Mouse (Mus musculus): ENCODE data around the gene D10Wsu102e. TPM values are rescaled to one million over a fixed set of nuclear protein-coding genes. Genes with fewer than 3 reads are reported as not detected.

The D10Wsu102e gene
- polyA plus RNA-seq, 1 experiment, result 8.9 TPM

DNA sequence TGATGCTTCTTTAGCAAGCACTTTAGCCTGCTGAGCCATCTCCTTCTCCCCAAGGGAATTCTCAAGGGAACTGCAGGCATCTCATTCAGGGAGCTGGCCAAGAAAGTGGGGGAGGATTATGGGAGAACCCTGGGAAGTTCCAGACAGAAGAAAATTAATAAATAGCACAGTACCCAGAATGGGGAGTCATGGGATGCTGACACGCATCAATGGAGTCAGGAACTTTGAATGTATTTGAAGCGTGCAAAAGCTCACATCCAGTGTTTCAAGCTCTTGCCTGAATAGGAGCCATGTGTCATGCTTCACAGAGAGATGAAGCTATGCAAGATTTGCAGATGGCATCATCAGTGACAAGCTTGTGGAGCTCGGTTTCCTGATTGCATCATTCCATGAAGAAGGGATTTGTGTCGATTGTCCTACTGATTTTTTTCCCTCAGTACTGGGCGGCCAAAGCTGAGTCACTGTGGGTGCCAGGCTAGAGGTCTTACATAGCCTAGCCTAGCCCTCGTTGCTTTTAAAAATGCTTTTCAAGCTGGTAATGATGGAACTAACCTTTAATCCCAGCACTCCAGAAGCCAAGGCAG lies 170.5 kb downstream of the D10Wsu102e start:
- H3K36me3 ChIP-seq (ENCODE audit: control insufficient read depth, insufficient read depth, low read length, poor library complexity, severe bottlenecking), result no peaks in the 10 kb centered on the region
- no peak for TF ChIP-seq CTCF (IDR thresholded peaks at IDR 0.05; ENCODE audit: low read depth, low read length)
- TF ChIP-seq EP300 (IDR thresholded peaks at IDR 0.05; ENCODE audit: insufficient read depth, low read depth, low read length), result no peak
- no peak for TF ChIP-seq POLR2A (IDR thresholded peaks at IDR 0.05; ENCODE audit: insufficient read depth, low read length)

DNA sequence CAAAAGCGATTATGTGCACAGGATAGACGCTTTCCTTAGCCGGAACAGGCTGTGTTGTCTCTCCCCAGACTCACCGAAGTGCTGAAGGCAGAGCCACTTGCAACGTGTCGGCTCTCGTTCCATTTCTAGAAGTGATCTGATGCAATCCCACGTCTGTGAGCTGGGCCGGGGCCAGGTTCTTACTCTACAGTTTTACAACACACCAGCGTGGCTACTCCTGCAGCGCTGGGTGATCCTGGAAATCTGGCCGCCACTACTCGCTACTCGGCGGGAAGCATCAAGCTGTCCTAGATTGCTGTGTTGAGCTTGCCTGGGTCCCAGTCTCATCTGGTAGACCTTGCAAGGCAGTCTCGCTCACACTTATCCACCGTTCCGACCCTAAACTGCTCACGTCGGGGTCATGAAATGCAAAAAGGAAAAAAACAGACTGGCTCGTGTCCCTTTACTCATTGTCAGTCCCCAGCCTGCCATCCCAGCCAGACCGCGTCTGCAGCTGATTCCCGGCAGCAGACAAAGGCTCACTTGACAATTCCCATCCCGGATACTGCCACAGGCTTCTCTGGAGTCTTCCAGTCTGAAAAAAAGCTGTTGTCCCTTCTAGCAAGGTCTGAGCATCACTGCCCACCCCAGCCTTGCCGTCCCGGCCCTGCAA lies 173.4 kb downstream of the D10Wsu102e start:
- TF ChIP-seq CTCF (IDR thresholded peaks at IDR 0.05; ENCODE audit: low read depth, low read length), result no peak
- TF ChIP-seq POLR2A (IDR thresholded peaks at IDR 0.05; ENCODE audit: insufficient read depth, low read length), result no peak
- TF ChIP-seq EP300 (IDR thresholded peaks at IDR 0.05; ENCODE audit: insufficient read depth, low read depth, low read length), result no peak
- Histone ChIP-seq H3K9me3 (replicated peaks; ENCODE audit: control insufficient read depth, insufficient read depth, low read length, poor library complexity, severe bottlenecking) (no peaks in the 10 kb centered on the region), H3K27ac (ENCODE audit: insufficient read depth, low read length) (no peak overlapping the region), H3K36me3 (ENCODE audit: control insufficient read depth, insufficient read depth, low read length, poor library complexity, severe bottlenecking) (no peaks in the 10 kb centered on the region), H3K27me3 (ENCODE audit: control insufficient read depth, insufficient read depth, low read length, poor library complexity, severe bottlenecking) (no peaks in the 10 kb centered on the region), H3K4me1 (ENCODE audit: control insufficient read depth, insufficient read depth, low read length) (no peaks in the 10 kb centered on the region), H3K4me3 (ENCODE audit: low read depth, low read length) (peak overlapping the region; percentile 72), H3K9ac (ENCODE audit: low read depth, poor library complexity, severe bottlenecking) (0 out of 2 replicates have a peak overlapping the region, but pooled peaks have one; percentile 4)

More for the DNA sequence above, 170.5 kb downstream of the D10Wsu102e start:
- Histone ChIP-seq H3K9ac (ENCODE audit: low read depth, poor library complexity, severe bottlenecking) (no peak overlapping the region), H3K4me3 (ENCODE audit: low read depth, low read length) (no peak overlapping the region), H3K4me1 (ENCODE audit: control insufficient read depth, insufficient read depth, low read length) (no peaks in the 10 kb centered on the region), H3K27me3 (ENCODE audit: control insufficient read depth, insufficient read depth, low read length, poor library complexity, severe bottlenecking) (no peaks in the 10 kb centered on the region), H3K27ac (ENCODE audit: insufficient read depth, low read length) (no peak overlapping the region), H3K9me3 (replicated peaks; ENCODE audit: control insufficient read depth, insufficient read depth, low read length, poor library complexity, severe bottlenecking) (no peaks in the 10 kb centered on the region)

DNA sequence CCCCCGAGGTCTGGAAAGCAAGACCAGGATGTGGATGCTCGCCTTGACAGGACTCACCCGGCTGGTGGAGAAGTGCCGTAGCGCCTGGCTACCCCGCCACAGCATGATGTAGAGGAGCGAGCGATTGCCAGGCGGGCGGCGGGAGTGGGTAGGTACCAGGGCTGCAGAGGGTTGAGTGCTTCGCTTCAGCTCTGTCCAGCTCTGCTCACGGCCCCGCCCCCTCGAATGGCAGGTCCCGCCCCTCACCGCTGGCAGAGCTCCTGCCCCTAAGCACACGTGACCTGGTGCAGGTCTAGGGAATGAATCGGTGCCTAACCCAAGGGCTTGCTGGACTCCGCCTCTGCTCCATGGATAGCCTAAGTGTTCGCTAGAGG lies 173.9 kb downstream of the D10Wsu102e start, which contains the start of gene Aldh1l2:
Gene Aldh1l2, minus strand, starts transcription at position 231 of the 374 bp plus-strand sequence.
- Histone ChIP-seq H3K4me1 (ENCODE audit: control insufficient read depth, insufficient read depth, low read length) (no peaks in the 10 kb centered on the region), H3K9ac (ENCODE audit: low read depth, poor library complexity, severe bottlenecking) (0 out of 2 replicates have a peak within 1 kb of the TSS, but pooled peaks have one; percentile 4), H3K36me3 (ENCODE audit: control insufficient read depth, insufficient read depth, low read length, poor library complexity, severe bottlenecking) (no peaks in the 10 kb centered on the region), H3K27me3 (ENCODE audit: control insufficient read depth, insufficient read depth, low read length, poor library complexity, severe bottlenecking) (no peaks in the 10 kb centered on the region), H3K27ac (ENCODE audit: insufficient read depth, low read length) (no peak within 1 kb of the TSS), H3K9me3 (replicated peaks; ENCODE audit: control insufficient read depth, insufficient read depth, low read length, poor library complexity, severe bottlenecking) (no peaks in the 10 kb centered on the region), H3K4me3 (ENCODE audit: low read depth, low read length) (peak within 1 kb of the TSS; percentile 72)
- no peak for TF ChIP-seq POLR2A (IDR thresholded peaks at IDR 0.05; ENCODE audit: insufficient read depth, low read length)
- no peak for TF ChIP-seq CTCF (IDR thresholded peaks at IDR 0.05; ENCODE audit: low read depth, low read length)
- no peak for TF ChIP-seq EP300 (IDR thresholded peaks at IDR 0.05; ENCODE audit: insufficient read depth, low read depth, low read length)

DNA sequence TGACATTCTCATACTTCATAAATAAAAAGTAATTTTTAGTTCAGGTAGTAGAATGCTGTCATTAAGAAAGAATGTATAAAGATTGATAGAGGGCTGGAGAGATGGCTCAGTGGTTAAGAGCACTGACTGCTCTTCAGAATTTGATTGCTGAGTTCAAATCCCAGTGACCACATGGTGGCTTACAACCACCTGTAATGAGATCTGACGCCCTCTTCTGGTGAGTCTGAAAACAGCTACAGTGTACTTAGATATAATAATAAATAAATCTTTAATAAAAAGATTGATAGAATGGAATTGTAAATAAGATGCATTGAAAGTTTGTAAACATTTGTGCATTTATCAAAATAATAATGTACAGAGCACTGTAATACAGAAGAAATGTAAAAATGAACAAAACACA lies 176.4 kb downstream of the D10Wsu102e start:
- no peak for TF ChIP-seq POLR2A (IDR thresholded peaks at IDR 0.05; ENCODE audit: insufficient read depth, low read length)
- TF ChIP-seq EP300 (IDR thresholded peaks at IDR 0.05; ENCODE audit: insufficient read depth, low read depth, low read length), result no peak
- TF ChIP-seq CTCF (IDR thresholded peaks at IDR 0.05; ENCODE audit: low read depth, low read length), result no peak
- Histone ChIP-seq H3K9me3 (replicated peaks; ENCODE audit: control insufficient read depth, insufficient read depth, low read length, poor library complexity, severe bottlenecking) (no peaks in the 10 kb centered on the region), H3K9ac (ENCODE audit: low read depth, poor library complexity, severe bottlenecking) (no peak overlapping the region), H3K36me3 (ENCODE audit: control insufficient read depth, insufficient read depth, low read length, poor library complexity, severe bottlenecking) (no peaks in the 10 kb centered on the region), H3K4me3 (ENCODE audit: low read depth, low read length) (no peak overlapping the region), H3K27me3 (ENCODE audit: control insufficient read depth, insufficient read depth, low read length, poor library complexity, severe bottlenecking) (no peaks in the 10 kb centered on the region), H3K27ac (ENCODE audit: insufficient read depth, low read length) (no peak overlapping the region), H3K4me1 (ENCODE audit: control insufficient read depth, insufficient read depth, low read length) (no peaks in the 10 kb centered on the region)

Other genes starting within 250 kb of the D10Wsu102e start
- 0.67 TPM in 1 of 2 replicates, not detected in the other for gene Slc41a2, start 22.3 kb upstream of the D10Wsu102e start, polyA plus RNA-seq (2011; ENCODE audit: insufficient read depth, insufficient read length, low read depth, missing spikeins)
- gene Aldh1l2, start 173.9 kb downstream of the D10Wsu102e start, polyA plus RNA-seq (2011; ENCODE audit: insufficient read depth, insufficient read length, low read depth, missing spikeins), result 0.37 and 0.39 TPM in 2 replicates
- gene Washc4, start 183.5 kb downstream of the D10Wsu102e start, polyA plus RNA-seq (2011; ENCODE audit: insufficient read depth, insufficient read length, low read depth, missing spikeins), result 88.1 and 92.1 TPM in 2 replicates

All from ES-Bruce4 (cell line).